Mouse (Mus musculus) layer of hippocampus, adult 9-10 months (tissue): ENCODE measurements around the gene Ccnt1.
"Not testable (repeated sequence)": the region's sequence is repeated elsewhere in the genome, so short reads cannot be mapped to it uniquely, and the experiment has no call there.

ENCODE experiments used
- DNase-seq: peaks from one replicate; pipeline ENCODE4 v3.0.0; 2022; ENCODE audit warnings: low spot score

The Ccnt1 gene

DNA sequence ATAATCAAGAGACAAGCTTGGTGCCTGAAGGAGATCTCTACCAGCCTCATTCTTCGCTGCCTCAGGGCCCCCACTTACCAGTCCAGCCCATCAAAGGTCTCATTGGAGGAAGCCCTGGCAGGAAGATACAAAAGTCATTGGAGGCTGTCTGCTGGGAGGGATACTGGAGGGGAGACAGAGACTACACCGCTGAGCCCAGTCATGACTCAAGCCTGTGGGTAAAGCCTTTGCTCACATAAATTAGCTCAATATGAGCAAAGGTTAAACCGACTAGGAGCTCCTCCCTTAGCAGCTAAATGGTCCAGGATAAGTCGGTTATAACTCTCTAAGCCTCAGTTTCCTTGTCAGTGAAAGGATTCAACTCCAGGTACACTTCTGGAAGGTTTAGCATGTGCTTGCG, 24.3 kb upstream of the Ccnt1 start:
- no peak for DNase-seq

DNA sequence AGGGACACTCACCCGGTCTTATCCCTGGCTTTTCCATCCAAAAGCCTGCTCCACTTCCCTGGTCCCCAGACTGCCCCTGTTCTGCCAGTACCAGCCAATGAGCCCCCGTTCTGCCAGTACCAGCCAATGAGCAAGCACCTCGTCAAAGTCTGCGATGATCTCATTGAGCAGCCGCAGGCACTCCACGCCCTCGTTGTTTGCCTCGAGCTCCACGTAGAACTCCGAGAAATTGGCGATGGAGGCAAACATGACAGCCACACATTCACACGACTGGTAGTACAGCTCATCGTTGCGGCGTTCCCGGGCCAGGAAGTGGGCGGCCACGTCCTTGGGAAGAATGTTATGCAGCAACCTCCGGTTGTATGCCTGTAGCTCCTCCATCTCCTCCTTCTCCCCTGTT, 23.5 kb upstream of the Ccnt1 start:
- DNase-seq, result no peak

DNA sequence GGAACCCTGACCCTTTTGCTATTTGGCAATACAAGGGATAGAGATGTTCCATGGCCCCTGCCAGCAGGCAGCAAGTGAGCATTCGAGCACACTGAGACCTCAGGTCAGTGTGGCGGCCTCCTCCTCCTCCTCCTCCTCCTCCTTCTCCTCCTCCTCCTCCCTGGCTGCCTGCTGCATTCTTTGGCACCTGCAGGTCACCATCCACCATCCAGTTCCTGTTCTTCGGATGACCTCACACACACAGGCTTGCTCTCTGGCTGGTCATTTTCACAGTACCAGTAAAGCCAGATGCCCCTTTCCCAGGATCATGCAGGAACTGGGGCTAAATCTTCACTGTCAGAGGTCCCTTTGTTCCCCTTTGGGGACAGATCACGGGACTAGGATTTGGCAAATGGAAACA, 20.7 kb upstream of the Ccnt1 start:
- no peak for DNase-seq

DNA sequence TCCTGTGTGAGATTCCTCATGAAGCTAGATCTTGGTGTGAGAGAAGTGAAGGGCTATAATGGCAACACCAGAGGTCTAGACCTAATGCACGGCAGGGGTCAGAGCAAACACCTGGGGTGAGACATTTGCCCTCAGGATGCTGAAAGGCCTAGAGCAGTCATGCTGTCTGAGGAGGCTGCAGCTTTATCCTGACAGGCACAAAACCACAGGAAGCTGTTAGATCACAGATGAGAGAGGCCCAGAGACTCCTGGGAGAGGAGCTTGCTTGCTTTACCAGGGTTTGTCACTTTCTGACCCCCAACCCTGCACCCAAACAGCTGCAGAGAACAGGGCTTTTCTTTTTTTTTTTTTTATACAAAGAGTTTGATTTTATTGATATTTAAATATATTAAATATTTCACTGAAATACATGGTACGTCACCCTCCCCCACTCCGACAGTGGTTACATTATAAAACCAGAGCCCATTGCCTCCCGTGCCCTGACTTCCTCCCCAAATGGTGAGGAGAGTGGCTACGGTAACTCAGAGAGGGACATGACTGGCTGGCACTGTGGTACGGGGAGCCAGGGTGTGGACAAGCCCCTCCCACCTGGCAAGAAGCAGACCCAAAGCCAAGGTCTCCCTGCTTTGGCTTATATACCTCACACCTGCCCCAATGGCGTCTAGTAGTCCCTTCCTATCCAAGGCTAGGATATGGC, 19.1 kb upstream of the Ccnt1 start:
- no peak for DNase-seq

DNA sequence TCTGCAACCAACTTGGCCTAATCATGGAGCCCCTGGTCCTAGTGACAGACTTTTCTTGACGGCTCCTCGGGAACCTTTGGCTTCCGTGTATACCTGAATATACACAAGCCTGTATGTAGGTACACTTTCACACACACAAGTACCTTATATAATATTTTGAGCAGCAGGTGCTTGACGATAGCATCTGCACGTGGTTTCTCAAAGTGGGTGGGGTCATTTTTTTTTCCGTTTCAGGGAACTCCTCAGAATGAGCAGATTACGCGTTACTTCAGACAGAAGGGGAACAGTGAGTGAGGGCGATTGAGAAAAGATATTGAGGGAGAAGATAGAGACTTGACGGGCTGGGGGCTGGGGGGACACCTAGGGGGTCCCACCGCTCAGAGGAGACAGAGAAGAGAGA, 17.0 kb upstream of the Ccnt1 start:
- no peak for DNase-seq

DNA sequence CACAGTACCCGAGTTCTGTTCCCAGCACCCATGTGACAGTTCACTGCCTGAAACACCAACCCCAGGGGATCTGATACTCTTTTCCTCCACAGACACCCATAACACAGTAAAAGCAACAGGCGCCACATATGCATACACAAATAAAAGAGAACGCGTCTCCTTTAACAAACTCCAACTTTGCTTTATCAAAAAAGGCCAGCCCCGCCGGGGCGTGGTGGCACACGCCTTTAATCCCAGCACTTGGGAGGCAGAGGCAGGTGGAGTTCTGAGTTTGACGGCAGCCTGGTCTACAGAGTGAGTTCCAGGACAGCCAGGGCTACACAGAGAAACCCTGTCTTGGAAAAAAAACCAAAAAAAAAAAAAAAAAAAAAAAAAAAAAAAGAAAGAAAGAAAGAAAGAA, 15.4 kb upstream of the Ccnt1 start:
- DNase-seq, result not testable (repeated sequence)

DNA sequence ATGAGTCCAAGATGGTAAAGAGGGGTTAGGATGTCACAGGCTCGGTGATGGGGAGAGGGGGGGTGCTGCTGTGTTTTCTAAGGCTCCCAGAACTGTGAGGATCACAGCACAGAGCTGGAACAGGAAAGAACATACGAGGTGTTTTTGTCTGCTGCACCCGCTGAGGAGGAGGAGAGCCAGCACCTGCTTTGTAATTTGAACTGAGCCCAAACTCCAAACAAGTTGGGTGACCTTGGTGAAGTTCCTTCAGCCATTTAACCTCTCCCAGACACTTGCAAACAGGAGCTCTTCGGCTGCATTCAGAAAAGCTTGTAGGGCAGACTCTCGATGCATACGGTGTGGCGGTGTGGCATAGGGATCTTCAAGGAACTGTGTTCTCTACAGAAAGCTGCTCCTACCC, 14.7 kb upstream of the Ccnt1 start:
- DNase-seq, result no peak

DNA sequence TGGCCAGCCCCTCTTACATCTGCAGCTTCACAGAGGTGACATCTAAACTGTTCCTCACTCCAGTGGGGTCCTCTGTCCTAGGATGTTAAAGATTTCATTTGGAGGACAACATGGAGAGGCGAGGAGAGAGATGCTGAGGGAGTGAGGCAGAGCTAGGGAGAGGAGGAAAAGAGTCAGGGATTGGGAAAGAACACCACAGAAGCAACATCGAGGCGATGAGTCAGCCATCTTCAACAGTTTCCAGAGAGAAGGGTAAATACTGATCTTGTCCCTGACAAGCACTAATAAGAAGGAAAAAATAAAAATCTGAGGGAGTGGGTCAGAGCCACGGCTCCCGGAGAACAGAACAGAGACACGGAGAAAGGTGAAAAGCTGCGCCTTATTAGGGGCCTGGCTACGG, 12.3 kb upstream of the Ccnt1 start:
- DNase-seq, result no peak

DNA sequence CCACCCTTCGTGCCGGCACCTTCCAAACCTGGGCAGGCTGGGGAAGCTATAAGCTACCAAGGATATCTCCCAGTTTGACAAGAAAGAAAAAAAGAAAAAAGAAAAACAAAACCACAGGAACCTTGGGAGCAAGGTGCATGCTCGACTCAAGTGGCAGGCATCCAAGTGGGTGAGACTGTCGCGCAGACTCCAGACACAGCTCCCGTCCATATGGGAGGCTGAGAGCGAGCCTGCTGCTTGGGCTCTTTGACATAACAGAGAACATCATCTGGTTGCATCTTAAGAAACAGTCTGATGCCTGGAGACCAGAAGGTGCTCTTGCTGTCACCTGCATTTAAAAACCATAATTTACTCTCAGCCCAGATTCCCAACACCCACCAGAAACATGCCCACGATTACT, 11.7 kb upstream of the Ccnt1 start:
- peak; percentile 27 for DNase-seq

DNA sequence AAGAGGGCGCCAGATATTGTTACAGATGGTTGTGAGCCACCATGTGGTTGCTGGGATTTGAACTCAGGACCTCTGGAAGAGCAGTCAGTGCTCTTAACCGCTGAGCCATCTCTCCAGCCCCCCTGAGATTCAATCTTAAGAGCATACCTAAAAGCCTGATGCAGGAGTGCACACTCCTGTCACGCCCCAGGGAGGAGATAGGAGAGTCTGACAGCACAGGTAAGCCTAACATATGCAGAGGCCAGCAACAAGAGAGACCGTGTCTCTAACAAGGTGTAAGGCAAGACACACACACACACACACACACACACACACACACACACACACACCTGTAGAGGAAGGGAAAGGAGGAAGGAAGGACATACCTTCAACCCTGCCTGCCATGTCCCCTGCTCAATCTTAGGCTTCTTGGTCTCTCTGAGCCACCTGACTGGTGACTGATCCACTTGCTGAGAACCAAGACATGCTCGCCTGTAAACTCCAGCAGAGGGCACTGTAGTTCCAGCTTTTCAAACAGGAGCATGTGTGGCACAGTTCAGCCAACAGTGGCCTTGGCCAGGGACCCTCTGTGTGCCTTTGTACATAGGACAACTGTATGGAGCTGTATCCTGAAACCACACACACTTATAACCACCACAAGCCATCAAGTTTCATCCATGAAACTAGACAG, 9.2 kb upstream of the Ccnt1 start:
- peak; percentile 78 for DNase-seq

DNA sequence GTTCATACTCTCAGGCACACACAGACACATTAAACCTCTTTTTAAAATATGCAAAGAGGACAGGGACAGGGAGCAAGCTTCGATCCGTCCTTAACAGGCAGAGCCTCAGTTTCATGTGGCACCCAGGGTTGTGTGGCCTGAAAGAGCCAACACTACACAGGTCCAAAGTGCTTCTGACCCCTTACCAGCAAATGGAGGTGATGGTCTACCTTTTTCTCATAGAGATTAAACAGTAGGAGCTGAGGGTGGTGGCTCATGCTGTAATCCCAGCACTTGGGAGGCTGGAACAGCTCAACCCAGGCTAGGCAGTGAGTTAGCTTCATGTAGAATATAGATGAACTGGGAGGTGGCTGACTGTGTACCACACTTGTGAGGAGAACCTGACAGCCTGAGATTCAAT, 8.6 kb upstream of the Ccnt1 start:
- no peak for DNase-seq

DNA sequence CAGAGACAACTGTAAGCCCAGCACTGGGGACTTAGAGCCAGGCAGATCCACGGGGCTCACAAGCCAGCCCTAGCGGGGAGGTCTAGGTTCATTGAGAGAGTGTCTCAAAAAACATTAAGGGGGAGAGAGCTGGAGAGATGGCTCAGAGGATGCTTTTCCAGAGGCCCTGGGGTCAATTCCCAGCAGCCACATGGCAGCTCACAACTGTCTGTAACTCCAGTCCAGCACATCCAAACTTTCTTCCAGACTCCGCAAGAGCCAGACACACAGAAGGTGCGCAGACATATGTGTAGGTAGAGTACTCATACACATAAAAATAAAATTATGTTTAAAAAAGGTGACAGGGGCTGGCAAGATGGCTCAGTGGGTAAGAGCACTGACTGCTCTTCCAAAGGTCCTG, 2.6 kb upstream of the Ccnt1 start:
- DNase-seq, result no peak

DNA sequence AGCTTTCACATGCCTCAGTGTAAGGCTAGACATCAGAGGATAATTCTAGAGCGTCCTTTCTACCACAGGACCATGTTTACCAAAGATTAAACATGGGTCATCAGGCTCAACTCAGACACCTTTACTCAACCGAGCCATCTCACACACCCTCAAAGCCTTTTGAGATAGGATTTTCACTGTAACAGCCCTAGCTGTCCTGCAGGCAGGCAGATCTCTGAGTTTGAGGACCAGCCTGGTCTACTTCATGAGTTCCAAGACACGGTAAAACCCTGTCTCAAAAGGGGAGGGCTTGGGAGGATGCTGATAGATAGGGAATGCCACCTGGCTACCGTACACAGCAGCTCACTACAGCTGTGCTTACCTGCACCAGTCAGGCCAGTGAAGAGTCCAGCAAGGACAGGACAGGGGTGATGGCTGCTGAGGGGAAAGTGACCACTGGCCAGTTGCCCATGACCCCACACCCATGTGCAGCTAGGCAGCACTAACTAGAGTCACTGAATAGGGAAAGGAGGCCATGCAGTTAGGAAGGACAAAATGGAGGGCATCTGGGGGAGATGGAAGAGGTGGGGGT, 843 bp downstream of the Ccnt1 start:
- no peak for DNase-seq

DNA sequence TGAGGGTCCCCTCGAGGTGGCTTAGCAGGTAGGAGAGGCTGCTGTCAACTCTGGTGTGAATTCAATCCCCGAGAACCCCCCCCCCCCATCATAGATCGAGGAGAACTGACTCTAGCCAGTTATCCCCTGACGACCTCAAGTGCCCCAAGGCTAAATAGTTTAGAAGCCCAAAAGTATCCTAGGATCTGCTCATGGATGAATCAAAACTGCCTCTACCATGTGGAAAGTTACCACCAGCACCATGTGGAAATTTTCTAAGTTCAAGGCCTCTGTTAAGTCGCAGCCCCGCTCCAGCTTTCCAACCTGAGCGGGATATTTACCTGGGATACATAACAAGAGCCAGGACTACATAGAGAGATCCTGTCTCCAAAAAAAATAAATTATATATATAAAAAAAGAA, 1.5 kb downstream of the Ccnt1 start:
- no peak for DNase-seq

DNA sequence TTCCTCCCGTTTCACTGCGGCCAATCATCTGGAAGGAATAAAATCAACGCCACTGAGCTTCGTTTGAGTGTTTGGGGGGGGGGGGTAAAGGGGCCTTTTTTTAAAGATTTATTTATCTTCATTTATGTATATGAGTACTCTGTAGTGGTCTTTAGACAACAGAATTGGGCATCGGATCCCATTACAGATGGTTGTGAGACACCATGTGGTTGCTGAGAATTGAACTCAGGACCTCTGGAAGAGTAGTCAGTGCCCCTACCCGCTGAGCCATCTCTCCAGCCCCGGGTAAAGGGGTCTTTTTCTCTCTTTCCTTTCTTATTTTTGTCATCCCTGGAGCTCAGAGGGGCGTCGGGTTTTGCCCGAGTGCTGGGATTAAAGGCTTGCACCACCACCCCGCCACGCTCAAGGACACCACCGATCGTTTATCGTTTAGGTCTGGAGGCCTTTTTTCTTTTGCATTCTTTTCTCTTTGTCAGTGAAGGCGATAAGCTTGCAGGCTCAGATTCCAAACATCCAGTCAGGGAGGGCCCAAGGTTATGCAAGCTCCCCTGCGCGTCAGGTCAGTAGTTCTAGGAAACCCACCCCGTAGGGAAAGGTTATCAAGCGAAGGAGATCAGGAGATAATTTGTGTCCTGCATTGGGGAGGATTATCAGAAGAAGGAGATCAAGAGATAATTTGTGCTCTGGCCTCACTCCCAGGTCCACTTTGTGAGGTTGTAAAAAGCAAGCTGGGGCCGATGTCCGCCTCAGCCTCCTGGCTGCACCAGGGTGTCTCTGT, 2.3 kb downstream of the Ccnt1 start:
- DNase-seq, result no peak

DNA sequence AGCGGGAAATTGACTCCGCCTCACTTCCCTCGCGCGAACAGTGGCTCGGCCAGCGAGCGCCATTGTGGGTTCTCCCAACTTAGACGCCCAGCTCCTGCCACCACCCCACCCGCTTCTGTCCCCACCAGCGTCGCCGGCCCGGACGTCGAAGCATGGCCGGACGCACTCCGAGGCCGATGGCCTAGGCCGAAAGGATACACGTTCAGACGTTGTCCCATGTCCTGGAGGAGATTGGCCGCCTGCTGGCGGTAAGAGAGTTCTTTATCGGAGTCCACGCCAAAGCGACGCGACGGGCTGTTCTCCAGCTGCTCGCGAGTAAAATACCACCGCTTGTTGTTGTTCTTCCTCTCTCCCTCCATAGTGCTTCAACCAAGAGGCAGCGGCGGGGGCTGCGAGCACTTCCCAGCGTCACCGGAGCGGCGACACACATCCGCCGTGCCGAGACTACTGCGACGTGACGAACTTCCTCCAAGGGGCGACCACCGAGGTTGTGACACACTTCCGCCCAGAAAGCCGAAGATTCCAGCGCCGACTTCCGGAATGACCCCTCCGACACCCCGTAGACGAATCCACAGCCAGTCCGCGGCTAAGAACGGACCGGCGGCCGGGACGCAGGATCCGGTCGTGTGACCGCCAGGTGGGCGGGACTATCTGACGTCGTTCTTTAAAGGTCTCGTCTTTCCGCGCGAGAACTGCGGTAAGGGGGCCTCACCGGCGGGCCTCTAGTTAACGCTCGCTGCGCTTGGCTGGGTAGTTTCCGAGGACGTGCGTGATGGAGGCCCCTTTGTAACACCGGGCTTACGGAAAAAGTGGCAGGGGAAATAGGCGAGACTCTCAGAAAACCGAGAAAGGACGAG, 3.2 kb downstream of the Ccnt1 start:
- peak; percentile 98 for DNase-seq

DNA sequence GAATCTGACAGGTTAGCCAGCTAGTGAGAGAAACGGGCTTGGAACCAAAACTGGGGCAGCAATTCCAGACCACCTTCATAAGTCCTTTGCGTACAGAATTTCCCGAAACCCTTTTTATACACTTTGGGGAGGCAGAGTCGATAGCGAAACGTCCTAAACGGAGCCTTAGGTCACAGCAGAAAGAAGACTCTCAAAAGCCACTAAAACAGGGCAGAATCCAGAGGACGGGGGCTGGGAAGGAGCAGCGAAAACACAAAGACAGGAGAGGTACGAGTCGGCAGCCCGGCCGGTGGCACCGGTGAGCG, 3.8 kb downstream of the Ccnt1 start:
- DNase-seq, result no peak

DNA sequence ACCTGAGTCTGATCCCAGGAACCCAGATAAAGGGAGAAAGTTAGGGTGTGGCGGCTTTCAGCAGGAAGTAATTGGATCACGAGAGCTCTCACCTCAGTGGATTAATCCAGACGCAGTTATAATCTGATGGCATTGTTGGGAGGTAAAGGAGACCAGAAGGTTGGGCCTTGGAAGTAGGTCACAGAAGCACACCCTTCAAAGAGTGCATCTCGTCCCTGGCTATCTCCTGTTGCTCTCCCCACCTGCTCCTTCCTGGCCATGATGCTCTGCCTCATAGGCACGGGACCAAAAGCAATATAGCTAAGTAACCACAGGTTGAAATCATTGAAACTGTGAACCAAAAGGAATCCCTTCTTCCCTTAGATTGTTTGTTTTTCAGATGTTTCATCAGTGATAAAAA, 13.5 kb downstream of the Ccnt1 start:
- DNase-seq, result no peak

DNA sequence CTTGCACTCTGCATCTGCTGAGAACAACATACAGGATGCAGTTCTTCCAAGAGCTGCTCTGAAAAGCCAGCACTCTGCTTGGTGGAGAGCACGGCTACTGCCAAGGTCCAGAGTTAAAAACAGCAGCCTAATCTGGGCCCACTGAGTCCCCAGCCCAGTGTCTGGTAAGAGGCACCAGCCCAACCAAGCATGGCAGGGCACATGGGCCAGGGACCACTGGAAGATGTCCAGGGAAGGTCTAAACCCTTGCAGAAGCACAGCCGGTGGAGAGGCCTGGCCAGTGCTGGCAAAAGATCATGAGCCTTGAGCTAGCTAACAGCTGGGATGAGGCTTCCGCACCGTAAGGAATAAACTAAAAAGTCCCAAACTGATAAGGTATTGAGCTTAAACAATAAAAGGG, 14.8 kb downstream of the Ccnt1 start:
- no peak for DNase-seq

DNA sequence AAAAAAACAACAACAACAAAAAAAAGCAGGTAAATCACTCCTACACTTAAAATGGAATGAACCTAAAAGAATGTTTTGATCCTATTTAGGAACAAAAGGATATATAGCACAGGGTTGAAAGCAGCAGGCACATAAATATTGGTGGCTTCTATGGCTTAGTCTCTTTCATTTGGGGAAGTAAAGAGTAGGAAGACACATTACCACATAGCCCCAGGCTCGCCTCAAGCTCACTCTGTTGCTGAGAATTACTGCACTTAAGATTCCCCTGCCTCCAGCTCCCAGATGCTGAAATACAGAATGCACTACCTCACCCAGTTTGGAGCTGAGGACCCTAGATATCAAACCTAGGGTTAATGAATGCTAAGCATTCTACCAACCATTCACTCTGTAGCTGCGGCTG, 18.0 kb downstream of the Ccnt1 start:
- no peak for DNase-seq

DNA sequence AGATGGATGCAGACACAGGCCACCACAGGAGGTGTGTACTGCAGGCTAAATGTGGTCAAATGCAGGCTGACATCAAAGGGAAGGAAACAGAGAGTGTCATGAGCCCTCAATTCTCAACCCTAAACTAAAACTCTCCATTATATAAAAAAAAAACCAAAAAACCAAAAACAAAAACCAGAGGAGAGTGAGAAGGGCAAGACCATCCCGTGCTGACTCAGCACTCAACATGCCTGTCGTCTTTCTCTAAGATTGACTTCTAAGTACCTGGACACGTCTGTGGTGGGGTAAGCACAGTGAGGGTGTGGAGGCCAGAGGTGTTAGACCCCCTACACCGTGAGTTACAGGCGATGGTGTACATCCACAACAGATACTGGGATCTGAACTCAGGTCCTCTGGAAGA, 23.9 kb downstream of the Ccnt1 start:
- no peak for DNase-seq

DNA sequence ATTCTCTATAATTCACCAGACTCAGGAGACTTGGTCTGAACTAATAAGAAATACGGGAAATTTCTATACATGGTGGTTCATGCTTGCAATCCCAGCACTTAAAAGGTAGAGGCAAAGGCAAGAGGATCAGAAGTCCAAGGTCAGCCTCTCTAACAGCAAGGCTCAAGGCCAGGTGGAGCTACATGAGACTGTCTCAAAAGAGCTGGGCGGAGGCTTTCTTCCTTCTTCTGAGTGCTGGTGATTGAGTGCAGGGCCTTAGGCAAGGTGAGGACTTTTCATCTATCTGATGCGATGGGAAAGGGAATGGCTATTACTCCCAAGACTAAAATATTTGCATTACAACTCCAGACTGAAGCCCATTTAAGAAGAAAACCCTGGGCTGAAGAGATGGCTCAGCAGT, 25.6 kb downstream of the Ccnt1 start:
- no peak for DNase-seq
